Mouse (Mus musculus): ENCODE measurements around the gene Gm43518. TPM values are rescaled to one million over a fixed set of nuclear protein-coding genes. Genes with fewer than 3 reads are reported as not detected.

Gm43518 gene
- polyA plus RNA-seq, 1 experiment, result 12.3 TPM

GRCm38 (mm10) chr5:123933556-123933955, 6.3 kb downstream of the Gm43518 start:
- peaks cover 10% of the 10 kb centered on the region for H3K4me1 ChIP-seq (ENCODE audit: control insufficient read depth, insufficient read depth, low read length)
- H3K27ac ChIP-seq (ENCODE audit: control insufficient read depth, insufficient read depth, low read depth, low read length), result no peak overlapping the region
- peak overlapping the region; percentile 44 for H3K4me3 ChIP-seq (ENCODE audit: control insufficient read depth, low read depth, low read length)
- TF ChIP-seq POLR2A (IDR thresholded peaks at IDR 0.05; ENCODE audit: control insufficient read depth, low read depth, low read length) (no peak), CTCF (IDR thresholded peaks at IDR 0.05; ENCODE audit: control insufficient read depth, insufficient read depth, insufficient replicate concordance, low read depth, low read length) (no peak)
- no peaks in the 10 kb centered on the region; the same call in 1 of the 2 replicates for H3K36me3 ChIP-seq (ENCODE audit: control insufficient read depth, insufficient read depth, low read length)
- no peaks in the 10 kb centered on the region for H3K27me3 ChIP-seq (ENCODE audit: control insufficient read depth, insufficient read depth, low read length)

GRCm38 (mm10) chr5:123933957-123934591, 6.9 kb downstream of the Gm43518 start:
- Histone ChIP-seq H3K4me3 (ENCODE audit: control insufficient read depth, low read depth, low read length) (no peak overlapping the region), H3K27ac (ENCODE audit: control insufficient read depth, insufficient read depth, low read depth, low read length) (no peak overlapping the region)

GRCm38 (mm10) chr5:123935931-123936330, 8.7 kb downstream of the Gm43518 start:
- Histone ChIP-seq H3K36me3 (ENCODE audit: control insufficient read depth, insufficient read depth, low read length) (no peaks in the 10 kb centered on the region; the same call in none of the 2 replicates), H3K27ac (ENCODE audit: control insufficient read depth, insufficient read depth, low read depth, low read length) (no peak overlapping the region), H3K4me1 (ENCODE audit: control insufficient read depth, insufficient read depth, low read length) (peaks cover 8% of the 10 kb centered on the region), H3K4me3 (ENCODE audit: control insufficient read depth, low read depth, low read length) (no peak overlapping the region), H3K27me3 (ENCODE audit: control insufficient read depth, insufficient read depth, low read length) (no peaks in the 10 kb centered on the region)
- TF ChIP-seq CTCF (IDR thresholded peaks at IDR 0.05; ENCODE audit: control insufficient read depth, insufficient read depth, insufficient replicate concordance, low read depth, low read length), result no peak
- no peak for TF ChIP-seq POLR2A (IDR thresholded peaks at IDR 0.05; ENCODE audit: control insufficient read depth, low read depth, low read length)

More at GRCm38 (mm10) chr5:123933957-123934591, 6.9 kb downstream of the Gm43518 start:
- H3K36me3 ChIP-seq (ENCODE audit: control insufficient read depth, insufficient read depth, low read length), result no peaks in the 10 kb centered on the region; the same call in none of the 2 replicates
- no peaks in the 10 kb centered on the region for H3K27me3 ChIP-seq (ENCODE audit: control insufficient read depth, insufficient read depth, low read length)
- TF ChIP-seq CTCF (IDR thresholded peaks at IDR 0.05; ENCODE audit: control insufficient read depth, insufficient read depth, insufficient replicate concordance, low read depth, low read length) (peak; percentile 32; the same call in 1 of the 2 replicates), POLR2A (IDR thresholded peaks at IDR 0.05; ENCODE audit: control insufficient read depth, low read depth, low read length) (no peak)
- peaks cover 10% of the 10 kb centered on the region for H3K4me1 ChIP-seq (ENCODE audit: control insufficient read depth, insufficient read depth, low read length)

DNA sequence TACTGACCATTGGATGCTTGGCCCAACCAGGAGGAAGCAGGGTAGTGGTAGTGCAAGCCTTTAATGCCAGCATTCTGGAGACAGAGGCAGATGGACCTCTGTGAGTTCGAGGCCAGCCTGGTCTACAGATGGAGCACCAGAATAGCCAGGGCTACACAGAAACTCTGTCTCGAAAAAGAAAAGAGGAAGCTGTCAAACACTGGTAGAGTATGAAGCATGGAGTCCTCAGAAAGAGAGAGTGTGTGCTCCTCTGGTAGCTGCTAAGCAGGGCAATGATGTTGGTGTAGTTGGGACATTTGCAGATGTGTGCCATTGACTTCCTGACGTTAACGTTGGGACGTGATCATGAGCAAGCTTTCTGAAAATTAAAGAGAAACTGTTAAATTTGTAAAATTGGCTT, 11.3 kb downstream of the Gm43518 start:
- H3K36me3 ChIP-seq (ENCODE audit: control insufficient read depth, insufficient read depth, low read length), result no peaks in the 10 kb centered on the region; the same call in none of the 2 replicates
- no peak overlapping the region for H3K27ac ChIP-seq (ENCODE audit: control insufficient read depth, insufficient read depth, low read depth, low read length)
- H3K4me1 ChIP-seq (ENCODE audit: control insufficient read depth, insufficient read depth, low read length), result peaks cover 2% of the 10 kb centered on the region; the same call in 1 of the 2 replicates
- H3K27me3 ChIP-seq (ENCODE audit: control insufficient read depth, insufficient read depth, low read length), result no peaks in the 10 kb centered on the region
- H3K4me3 ChIP-seq (ENCODE audit: control insufficient read depth, low read depth, low read length), result no peak overlapping the region
- TF ChIP-seq POLR2A (IDR thresholded peaks at IDR 0.05; ENCODE audit: control insufficient read depth, low read depth, low read length), result no peak
- TF ChIP-seq CTCF (IDR thresholded peaks at IDR 0.05; ENCODE audit: control insufficient read depth, insufficient read depth, insufficient replicate concordance, low read depth, low read length), result no peak

DNA sequence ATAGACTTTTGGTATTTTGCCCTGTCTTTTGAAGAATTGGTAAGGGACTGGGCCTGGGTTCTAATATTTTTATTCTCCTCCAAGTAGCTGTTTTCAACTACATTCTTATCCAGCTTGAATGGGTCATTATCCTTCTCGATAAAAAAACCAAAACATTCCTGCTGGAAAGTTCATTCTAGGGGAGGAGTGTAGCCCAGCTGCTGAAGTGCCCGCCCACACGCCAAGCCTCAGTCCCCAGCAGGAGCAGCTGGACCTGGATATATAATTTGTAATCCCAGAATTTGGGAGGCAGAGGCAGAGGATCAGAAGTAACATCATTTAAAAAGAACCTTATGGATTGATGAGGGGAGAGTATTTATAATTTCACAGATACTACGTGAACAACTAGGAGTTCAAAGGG, 19.3 kb downstream of the Gm43518 start:
- H3K36me3 ChIP-seq (ENCODE audit: control insufficient read depth, insufficient read depth, low read length), result peaks cover 1% of the 10 kb centered on the region; the same call in 1 of the 2 replicates
- H3K4me1 ChIP-seq (ENCODE audit: control insufficient read depth, insufficient read depth, low read length), result no peaks in the 10 kb centered on the region
- H3K27me3 ChIP-seq (ENCODE audit: control insufficient read depth, insufficient read depth, low read length), result no peaks in the 10 kb centered on the region
- H3K27ac ChIP-seq (ENCODE audit: control insufficient read depth, insufficient read depth, low read depth, low read length), result no peak overlapping the region
- no peak for TF ChIP-seq POLR2A (IDR thresholded peaks at IDR 0.05; ENCODE audit: control insufficient read depth, low read depth, low read length)
- TF ChIP-seq CTCF (IDR thresholded peaks at IDR 0.05; ENCODE audit: control insufficient read depth, insufficient read depth, insufficient replicate concordance, low read depth, low read length), result no peak
- H3K4me3 ChIP-seq (ENCODE audit: control insufficient read depth, low read depth, low read length), result no peak overlapping the region

- H3K4me1 ChIP-seq (ENCODE audit: control insufficient read depth, insufficient read depth, low read length), result no peaks in the 10 kb centered on the region
- TF ChIP-seq CTCF (IDR thresholded peaks at IDR 0.05; ENCODE audit: control insufficient read depth, insufficient read depth, insufficient replicate concordance, low read depth, low read length) (peak; percentile 2; the same call in 1 of the 2 replicates), POLR2A (IDR thresholded peaks at IDR 0.05; ENCODE audit: control insufficient read depth, low read depth, low read length) (no peak)
- no peaks in the 10 kb centered on the region for H3K27me3 ChIP-seq (ENCODE audit: control insufficient read depth, insufficient read depth, low read length)
- peaks cover 1% of the 10 kb centered on the region; the same call in 1 of the 2 replicates for H3K36me3 ChIP-seq (ENCODE audit: control insufficient read depth, insufficient read depth, low read length)
- H3K27ac ChIP-seq (ENCODE audit: control insufficient read depth, insufficient read depth, low read depth, low read length), result no peak overlapping the region
- H3K4me3 ChIP-seq (ENCODE audit: control insufficient read depth, low read depth, low read length), result no peak overlapping the region
Observed at GRCm38 (mm10) chr5:123947041-123947761, 20.0 kb downstream of the Gm43518 start.

GRCm38 (mm10) chr5:123952365-123953045, 25.3 kb downstream of the Gm43518 start:
- TF ChIP-seq CTCF (IDR thresholded peaks at IDR 0.05; ENCODE audit: control insufficient read depth, insufficient read depth, insufficient replicate concordance, low read depth, low read length), result no peak
- no peak for TF ChIP-seq POLR2A (IDR thresholded peaks at IDR 0.05; ENCODE audit: control insufficient read depth, low read depth, low read length)
- H3K27ac ChIP-seq (ENCODE audit: control insufficient read depth, insufficient read depth, low read depth, low read length), result no peak overlapping the region

More at GRCm38 (mm10) chr5:123952365-123953045, 25.3 kb downstream of the Gm43518 start:
- Histone ChIP-seq H3K4me3 (ENCODE audit: control insufficient read depth, low read depth, low read length) (no peak overlapping the region), H3K36me3 (ENCODE audit: control insufficient read depth, insufficient read depth, low read length) (no peaks in the 10 kb centered on the region; the same call in 1 of the 2 replicates), H3K4me1 (ENCODE audit: control insufficient read depth, insufficient read depth, low read length) (no peaks in the 10 kb centered on the region), H3K27me3 (ENCODE audit: control insufficient read depth, insufficient read depth, low read length) (no peaks in the 10 kb centered on the region)
